Mouse (Mus musculus): Measurements from ENCODE around the gene Suox.
"Not testable (repeated sequence)": the region's sequence is repeated elsewhere in the genome, so short reads cannot be mapped to it uniquely, and the experiment has no call there.

The Suox gene

GRCm38 (mm10) chr10:128673763-128674468 lies at the start of gene Suox:
Gene Suox, minus strand, starts transcription at chr10:128674073.
- DNase-seq = peak; percentile 99

- DNase-seq = no peak
Observed at GRCm38 (mm10) chr10:128715559-128716537, 42.0 kb upstream of the Suox start.

DNA sequence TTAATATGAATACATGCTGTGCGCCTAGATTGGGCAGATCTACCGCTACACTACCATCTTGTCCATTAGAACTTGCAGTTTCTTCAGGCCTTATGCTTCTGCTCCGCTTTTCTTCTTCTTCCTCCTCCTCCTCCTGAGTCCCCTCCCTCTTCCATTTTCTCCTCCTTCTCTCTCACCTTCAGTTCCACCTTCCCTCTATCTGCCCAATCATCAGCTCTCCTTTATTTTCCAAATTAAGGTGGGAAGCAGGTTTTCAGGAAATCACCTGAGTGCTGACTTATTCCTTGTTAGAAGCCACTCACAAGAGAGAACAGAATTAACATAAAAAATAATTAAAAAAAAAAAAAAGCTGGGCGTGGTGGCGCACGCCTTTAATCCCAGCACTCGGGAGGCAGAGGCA lies 37.4 kb upstream of the Suox start:
- not testable (repeated sequence) for DNase-seq

DNA sequence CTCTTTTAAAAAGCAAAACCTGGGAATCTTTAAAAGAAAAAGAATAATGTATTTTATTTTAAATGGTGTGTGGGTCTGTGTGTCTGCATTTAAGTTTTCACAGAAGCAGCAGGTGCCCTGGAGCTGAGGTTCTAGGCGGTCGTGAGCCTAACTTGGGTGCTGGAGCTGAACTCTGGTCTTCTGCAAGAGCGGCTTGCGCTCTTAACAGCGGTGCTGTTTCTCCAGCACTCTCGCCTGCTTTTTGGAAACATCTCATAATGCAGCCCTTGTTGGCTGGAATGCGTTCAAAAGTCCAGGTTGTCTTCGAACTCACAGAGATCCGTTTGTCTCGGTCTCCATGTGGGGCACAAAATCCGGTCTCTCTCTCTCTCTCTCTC lies 31.4 kb upstream of the Suox start:
- no peak for DNase-seq

DNA sequence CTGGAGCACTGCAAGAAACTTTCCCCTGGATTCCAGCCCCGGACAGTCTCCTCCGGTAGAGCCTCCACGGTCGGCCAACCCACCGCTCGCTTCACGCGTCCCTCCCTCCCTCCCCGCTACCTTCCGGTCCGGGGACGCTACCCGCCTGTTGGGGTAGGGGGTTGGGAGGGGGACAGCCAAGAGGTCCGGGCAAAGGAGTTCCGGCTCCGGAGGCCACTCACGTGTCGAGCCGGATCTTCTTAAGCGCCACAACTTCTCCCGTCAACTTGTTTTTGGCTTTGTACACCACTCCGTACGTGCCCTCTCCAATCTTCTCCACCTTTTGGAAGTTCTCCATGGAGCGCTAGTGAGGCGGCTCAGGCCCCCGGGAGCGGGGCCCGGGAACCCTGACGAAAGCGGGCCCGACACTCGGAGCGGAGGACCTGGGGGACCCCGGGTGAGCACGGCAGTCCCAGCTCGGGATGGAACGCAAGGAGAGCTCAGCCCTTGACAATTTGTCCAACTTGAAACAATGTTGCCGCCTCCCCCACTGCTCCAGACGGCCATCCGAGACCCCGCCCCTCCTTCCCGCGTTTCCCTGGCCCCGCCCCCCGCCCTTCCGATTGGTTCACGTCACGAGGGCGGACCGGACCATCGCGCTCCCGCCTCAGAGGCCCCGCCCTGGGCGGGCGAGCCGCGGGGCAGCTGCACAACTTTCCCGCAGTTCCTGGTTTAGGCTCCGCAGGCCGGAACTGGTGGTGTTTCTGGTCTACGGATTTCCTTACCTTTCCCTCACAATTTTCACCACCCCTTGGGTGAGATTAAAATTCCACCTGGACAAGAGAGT lies 30.8 kb upstream of the Suox start, which contains the start of gene Cdk2:
Cdk2 (minus strand) TSS at position 541 of the 826 bp plus-strand sequence.
- peak; percentile 99 for DNase-seq

- no peak for DNase-seq
Observed at GRCm38 (mm10) chr10:128703895-128704294, 30.0 kb upstream of the Suox start, which contains the start of gene Pmel. Gene Pmel, plus strand, starts transcription at chr10:128704195.

DNA sequence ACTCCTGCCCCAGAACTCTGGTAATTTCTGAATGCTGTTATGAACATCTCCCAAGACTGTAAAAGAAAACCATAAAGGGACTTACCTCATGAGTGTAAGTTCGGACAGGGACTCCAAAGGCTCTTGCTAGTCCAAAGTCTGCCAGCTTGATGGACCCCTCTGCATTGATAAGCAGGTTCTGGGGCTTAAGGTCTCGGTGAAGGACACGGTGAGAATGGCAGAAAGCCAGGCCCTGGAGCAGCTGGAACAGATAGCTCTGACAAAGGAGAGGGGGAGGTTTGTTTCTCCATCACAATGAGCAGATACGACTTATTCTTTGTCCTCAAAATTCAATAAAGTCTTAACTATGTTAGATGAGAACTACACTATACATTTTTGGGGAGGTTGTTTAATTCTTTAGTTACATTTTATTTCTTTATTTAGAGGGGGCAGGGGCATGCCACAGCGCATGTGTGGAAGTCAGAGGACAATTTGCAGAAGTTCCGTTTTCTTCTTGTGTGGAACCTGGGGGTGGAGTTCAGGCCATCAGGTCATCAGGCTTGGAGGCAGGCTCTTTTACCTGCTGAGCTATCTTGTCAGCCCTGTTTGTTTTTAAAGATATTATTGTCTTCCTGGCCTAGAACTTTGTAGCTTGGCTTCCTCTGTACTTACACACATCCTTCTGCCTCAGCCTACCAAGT lies 28.6 kb upstream of the Suox start:
- no peak for DNase-seq

GRCm38 (mm10) chr10:128700712-128701111 lies 26.8 kb upstream of the Suox start:
- DNase-seq = no peak

DNA sequence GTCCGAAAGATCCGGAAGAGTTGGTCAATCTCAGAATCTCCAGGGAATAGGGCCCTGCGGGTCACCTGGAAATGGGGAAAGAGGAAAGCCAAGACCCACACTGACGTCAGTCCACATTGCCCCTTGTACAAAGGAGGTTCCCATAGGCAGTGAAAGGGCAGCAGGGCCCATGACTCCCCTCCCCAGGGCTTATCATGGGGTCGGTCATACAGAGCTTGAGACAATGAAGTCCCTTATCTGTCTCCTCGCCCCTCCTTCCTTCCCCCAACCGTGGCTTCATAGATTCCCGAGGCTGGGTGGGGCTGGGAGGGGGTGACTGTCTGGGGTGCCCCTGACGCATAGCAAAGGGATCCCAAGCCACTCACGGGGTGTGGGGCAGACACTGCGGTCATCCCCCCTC lies 25.7 kb upstream of the Suox start:
- peak; percentile 91 for DNase-seq

GRCm38 (mm10) chr10:128699006-128699405 lies 25.1 kb upstream of the Suox start:
- peak; percentile 89 for DNase-seq

DNA sequence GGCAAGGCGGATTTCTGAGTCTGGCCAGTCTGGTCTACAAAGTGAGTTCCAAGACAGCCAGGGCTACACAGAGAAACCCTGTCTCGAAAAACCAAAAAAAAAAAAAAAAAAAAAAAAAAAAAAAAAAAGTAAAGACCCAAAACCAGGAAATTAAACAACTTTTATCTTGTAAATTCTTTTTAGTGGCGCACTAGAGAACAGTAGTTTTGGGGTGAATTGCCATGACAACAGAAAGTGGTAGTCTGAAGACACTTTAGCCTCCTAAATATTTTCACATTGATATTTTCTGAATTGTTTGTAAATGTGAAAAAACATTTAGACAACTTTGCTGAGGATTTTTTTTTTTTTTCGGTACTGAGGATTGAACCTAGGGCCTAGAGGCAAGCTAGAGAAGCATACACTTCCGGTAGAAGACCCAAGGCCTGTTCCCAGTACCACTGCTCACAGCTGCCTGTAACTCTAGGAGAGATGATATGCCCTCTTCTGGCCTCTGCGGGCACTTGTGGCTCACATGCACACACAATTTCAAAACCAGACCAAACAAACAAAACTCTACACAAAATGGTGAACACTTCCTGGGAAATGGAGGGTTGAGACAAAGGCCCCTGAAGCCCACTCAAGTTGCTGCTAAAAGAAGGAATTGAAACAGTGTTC lies 23.3 kb upstream of the Suox start:
- peak; percentile 89 for DNase-seq

DNA sequence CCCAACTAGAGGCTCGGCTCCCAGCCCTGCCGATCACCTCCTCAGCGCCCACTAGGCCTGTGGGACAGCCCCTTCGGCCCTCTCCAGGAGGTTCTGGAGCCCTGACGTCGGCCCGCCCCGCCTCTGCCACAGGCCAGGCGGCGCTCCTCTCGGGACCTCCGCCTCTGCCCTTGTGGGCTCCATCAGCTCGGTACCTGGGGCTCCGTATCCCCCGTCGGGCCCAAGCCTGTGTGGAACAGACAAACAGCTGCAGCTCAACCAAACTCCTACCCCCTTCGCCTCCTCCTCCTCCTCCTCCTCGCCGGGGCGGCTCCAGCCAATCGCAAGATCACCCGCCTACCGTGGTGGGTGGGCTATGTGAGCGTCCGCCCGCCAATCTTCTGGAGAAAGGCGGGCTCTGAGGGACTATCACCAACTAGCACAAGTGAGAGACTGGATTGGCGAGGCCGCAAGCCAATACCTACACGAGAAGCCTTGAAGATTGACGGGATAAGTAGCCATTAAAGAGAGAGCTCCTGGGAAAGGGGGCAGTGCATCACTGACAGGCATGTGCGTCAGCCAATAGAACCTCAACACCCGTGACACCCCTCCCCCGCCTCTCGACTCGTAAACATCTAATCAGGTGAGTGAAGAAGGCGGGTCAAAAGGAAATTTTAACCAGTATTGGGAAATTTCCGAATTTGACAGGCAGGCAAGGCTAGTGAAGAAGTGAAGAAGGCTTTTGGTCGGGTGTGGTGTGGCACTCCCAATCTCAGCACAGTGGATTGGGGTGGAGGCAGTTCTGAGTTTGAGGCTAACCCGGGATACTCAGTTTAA lies 22.3 kb upstream of the Suox start, which contains the start of gene Rab5b:
Rab5b (minus strand) TSS at position 273 of the 816 bp plus-strand sequence.
- DNase-seq = peak; percentile 100

DNA sequence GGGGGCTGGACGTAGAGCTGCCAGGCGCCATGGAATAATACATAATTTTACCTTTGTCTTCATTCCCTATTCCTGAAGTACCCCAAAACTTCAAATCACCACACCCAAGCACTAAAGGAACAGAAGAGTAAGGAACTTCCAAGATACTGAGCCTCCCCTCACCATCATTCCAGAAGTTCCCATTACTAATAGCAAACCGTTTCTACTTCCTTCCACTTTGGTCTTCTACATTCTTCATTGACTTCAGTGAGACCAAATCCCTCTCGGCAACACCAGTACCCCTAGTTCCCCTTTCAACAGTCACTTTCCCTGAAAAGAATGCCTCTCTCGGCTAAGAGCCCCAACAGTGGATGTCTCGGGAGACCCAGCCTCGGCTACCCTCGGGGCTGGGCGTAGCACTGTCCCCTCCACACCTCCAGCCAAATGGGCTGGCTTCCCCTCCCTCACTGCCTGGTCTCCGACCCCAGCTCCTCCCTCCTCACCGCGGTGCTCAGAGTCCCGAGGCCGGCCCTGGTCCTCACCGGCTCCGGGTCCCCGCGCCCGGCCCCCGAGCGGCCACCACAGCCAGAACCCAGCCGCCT lies 21.6 kb upstream of the Suox start:
- no peak for DNase-seq

- DNase-seq = no peak
Observed at GRCm38 (mm10) chr10:128674469-128675008, 666 bp upstream of the Suox start.

DNA sequence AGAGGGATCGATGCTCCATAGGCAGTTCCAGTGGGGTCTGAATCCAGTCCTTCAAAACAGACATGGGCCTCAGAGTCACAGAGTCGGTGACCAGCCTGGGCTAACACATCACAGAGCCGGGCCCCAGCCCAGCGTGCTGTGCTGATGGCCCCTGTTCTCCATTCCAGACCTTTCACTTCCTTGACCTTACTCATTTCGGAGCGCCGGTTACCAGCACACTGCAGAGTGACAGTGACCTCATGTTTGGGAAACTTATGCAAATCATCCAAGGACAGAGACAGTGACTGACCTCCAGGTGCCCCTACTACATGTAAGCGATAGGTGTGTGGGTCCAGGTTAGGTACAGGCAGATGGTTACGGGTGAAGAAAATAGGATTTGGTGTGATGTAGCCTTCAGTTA lies 2.7 kb downstream of the Suox start:
- DNase-seq = no peak

- DNase-seq = peak; percentile 91
Observed at GRCm38 (mm10) chr10:128668790-128669672, 4.8 kb downstream of the Suox start.

GRCm38 (mm10) chr10:128665806-128666205 lies 8.1 kb downstream of the Suox start:
- no peak for DNase-seq

- no peak for DNase-seq
Observed at GRCm38 (mm10) chr10:128665307-128665706, 8.6 kb downstream of the Suox start.

DNA sequence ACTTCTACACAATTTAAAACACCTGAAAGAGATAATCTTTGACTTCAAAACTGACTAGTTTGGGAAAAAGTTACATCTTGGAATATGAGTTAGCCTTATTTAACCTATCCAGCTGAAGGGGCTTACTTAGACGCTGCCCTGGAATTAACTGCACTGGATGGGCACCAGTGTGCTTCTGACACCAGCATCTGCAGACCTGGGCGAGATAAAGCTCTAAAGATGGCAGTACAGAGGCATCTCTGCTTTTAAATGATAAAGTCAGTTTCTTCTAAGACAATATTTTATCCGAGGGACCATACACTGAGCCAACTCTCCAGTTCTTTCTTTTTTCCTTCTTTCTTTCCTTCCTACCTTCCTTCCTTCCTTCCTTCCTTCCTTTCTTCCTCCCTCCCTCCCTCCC lies 9.1 kb downstream of the Suox start:
- no peak for DNase-seq
